ENCODE assay signal across 10 mouse cellular contexts in the genomic region with DNA sequence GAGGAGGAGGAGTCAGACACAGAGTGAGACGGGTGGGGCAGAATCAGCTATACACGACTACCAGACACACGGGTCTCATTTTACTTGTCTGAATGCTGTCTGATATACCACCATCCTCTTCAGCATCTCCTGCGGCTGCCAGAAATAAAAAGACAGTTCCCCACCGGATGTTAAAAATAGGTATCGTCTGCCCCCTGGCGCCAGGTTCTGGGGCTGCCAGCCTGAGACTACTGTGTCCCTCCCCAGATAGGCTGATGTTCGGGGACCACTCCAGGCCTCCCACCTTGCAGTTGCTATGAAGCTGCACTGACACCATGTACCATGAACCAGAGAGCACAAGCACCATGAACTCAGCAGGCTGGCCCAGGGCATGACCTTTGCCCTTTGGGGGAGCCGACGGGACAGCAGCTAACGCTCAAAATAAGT. TPM values are rescaled to one million over a fixed set of nuclear protein-coding genes. Genes with fewer than 3 reads are reported as not detected.
A peak's percentile ranks its signal among the peaks of the same experiment; 100 is the strongest.
DNase-seq lines count a peak whose midpoint lies in the region; TF ChIP-seq lines count a peak whose summit lies in the region.
"Had no signal": no experiment of that assay in that cellular context is flagged by ENCODE, and none has a peak within 500 bp of the region (broad histone marks: within the 10 kb centered on the region; RNA-seq: fewer than 3 reads in every experiment).

No protein-coding gene starts in this region.

- DNase-seq in lung, adult 2 months = peak; percentile 6
- DNase-seq in lung, adult 18-20 months = no peak
- DNase-seq in adrenal gland, postnatal 25 days = peak; percentile 39
- peak; percentile 68 for DNase-seq in embryonic facial prominence, embryonic 10.5 days (ENCODE audit: low spot score)
- DNase-seq in hindbrain, embryonic 10.5 days (ENCODE audit: low spot score) = peak; percentile 50
- peak; percentile 67 for DNase-seq in limb, embryonic 10.5 days (ENCODE audit: low spot score)
- DNase-seq in right cerebral cortex, adult 2 months (ENCODE audit: low spot score in 2 of 2) = peak; percentile 65 to 67
- DNase-seq in Muller cell, postnatal 12 days (ENCODE audit: inconsistent ontology term) = no peak

- no peaks in the 10 kb centered on the region for H3K36me3 ChIP-seq in embryonic facial prominence, embryonic 10.5 days (replicated peaks)
- no peaks in the 10 kb centered on the region for H3K36me3 ChIP-seq in hindbrain, embryonic 10.5 days
- no peaks in the 10 kb centered on the region for H3K36me3 ChIP-seq in limb, embryonic 10.5 days
- H3K36me3 ChIP-seq: embryonic facial prominence, embryonic 12.5 days had no signal

- no peaks in the 10 kb centered on the region for H3K9me3 ChIP-seq in embryonic facial prominence, embryonic 10.5 days
- H3K9me3 ChIP-seq in hindbrain, embryonic 10.5 days = no peaks in the 10 kb centered on the region
- no peaks in the 10 kb centered on the region for H3K9me3 ChIP-seq in limb, embryonic 10.5 days (replicated peaks)
- H3K9me3 ChIP-seq: embryonic facial prominence, embryonic 12.5 days had no signal

- TF ChIP-seq POLR2A in lung, adult 2 months (IDR thresholded peaks at IDR 0.05; ENCODE audit: borderline replicate concordance, extremely low read depth, low read depth, low read length) = no peak

- H3K27ac ChIP-seq in embryonic facial prominence, embryonic 10.5 days (replicated peaks) = no peak overlapping the region
- no peak overlapping the region for H3K27ac ChIP-seq in hindbrain, embryonic 10.5 days
- no peak overlapping the region for H3K27ac ChIP-seq in limb, embryonic 10.5 days
- H3K27ac ChIP-seq: embryonic facial prominence, embryonic 12.5 days had no signal

- WGBS in lung, adult 2 months = 38% methylated on average over 11 of the region's 11 CpGs
- WGBS in embryonic facial prominence, embryonic 10.5 days = 38% methylated on average over 11 of the region's 11 CpGs
- WGBS in hindbrain, embryonic 10.5 days = 45% methylated on average over 11 of the region's 11 CpGs
- WGBS in limb, embryonic 10.5 days = 47% methylated on average over 11 of the region's 11 CpGs

- no peak overlapping the region for H3K4me3 ChIP-seq in lung, adult 2 months (replicated peaks; ENCODE audit: extremely low read depth, low read depth, low read length)
- no peak overlapping the region for H3K4me3 ChIP-seq in embryonic facial prominence, embryonic 10.5 days
- no peak overlapping the region for H3K4me3 ChIP-seq in hindbrain, embryonic 10.5 days
- no peak overlapping the region for H3K4me3 ChIP-seq in limb, embryonic 10.5 days
- H3K4me3 ChIP-seq: embryonic facial prominence, embryonic 12.5 days had no signal

- 0 out of 2 replicates have a peak, but pooled peaks cover 7% of the 10 kb centered on the region for H3K27me3 ChIP-seq in embryonic facial prominence, embryonic 10.5 days (replicated peaks; ENCODE audit: low read depth, poor library complexity, severe bottlenecking)
- peaks cover 9% of the 10 kb centered on the region; the same call in 1 of the 2 replicates for H3K27me3 ChIP-seq in hindbrain, embryonic 10.5 days (ENCODE audit: insufficient read depth, poor library complexity, severe bottlenecking)
- no peaks in the 10 kb centered on the region for H3K27me3 ChIP-seq in limb, embryonic 10.5 days (ENCODE audit: low read depth, poor library complexity, severe bottlenecking)
- H3K27me3 ChIP-seq: embryonic facial prominence, embryonic 12.5 days had no signal

- no peaks in the 10 kb centered on the region for H3K4me1 ChIP-seq in lung, adult 2 months (ENCODE audit: control insufficient read depth, insufficient read depth, low read length)
- peaks cover 37% of the 10 kb centered on the region for H3K4me1 ChIP-seq in embryonic facial prominence, embryonic 10.5 days
- H3K4me1 ChIP-seq in hindbrain, embryonic 10.5 days (replicated peaks) = peaks cover 29% of the 10 kb centered on the region
- H3K4me1 ChIP-seq in limb, embryonic 10.5 days = peaks cover 24% of the 10 kb centered on the region

- TF ChIP-seq CTCF in lung, adult 2 months (IDR thresholded peaks at IDR 0.05; ENCODE audit: insufficient read depth, low read length) = no peak

RNA-seq across cellular contexts. Expression of a gene that starts 24.2 kb away (rescaled TPM):
- polyA plus RNA-seq in lung, adult 2 months (2012; rRNA removed) = 1.2 and 2.0 TPM in 2 replicates
- 1.0 and 1.8 TPM in 2 replicates for total RNA-seq in adrenal gland, postnatal 25 days (2021)
- 0.24 and 0.50 TPM in 2 replicates for polyA plus RNA-seq in embryonic facial prominence, embryonic 10.5 days (2016; fragmentation: Nextera tagmentation; extraction: Ambion mirVana)
- 1.2 and 1.8 TPM in 2 replicates for polyA plus RNA-seq in hindbrain, embryonic 10.5 days (2016; fragmentation: Nextera tagmentation; extraction: Ambion mirVana)
- polyA plus RNA-seq in limb, embryonic 10.5 days (2016; fragmentation: Nextera tagmentation; extraction: Ambion mirVana) = 0.40 and 0.74 TPM in 2 replicates
- total RNA-seq: liver, adult 2 months had no signal
- polyA plus RNA-seq: liver, adult 2 months had no signal

RNA-seq across cellular contexts. Expression of a gene that starts 34.2 kb away (rescaled TPM):
- 0.36 TPM in 1 of 2 replicates, not detected in the other for polyA plus RNA-seq in lung, adult 2 months (2012; rRNA removed)
- total RNA-seq in adrenal gland, postnatal 25 days (2021) = 2.5 and 2.7 TPM in 2 replicates
- 4.4 and 5.0 TPM in 2 replicates for polyA plus RNA-seq in embryonic facial prominence, embryonic 10.5 days (2016; fragmentation: Nextera tagmentation; extraction: Ambion mirVana)
- 3.3 and 4.7 TPM in 2 replicates for polyA plus RNA-seq in hindbrain, embryonic 10.5 days (2016; fragmentation: Nextera tagmentation; extraction: Ambion mirVana)
- 5.2 and 5.9 TPM in 2 replicates for polyA plus RNA-seq in limb, embryonic 10.5 days (2016; fragmentation: Nextera tagmentation; extraction: Ambion mirVana)
- total RNA-seq: liver, adult 2 months had no signal
- polyA plus RNA-seq: liver, adult 2 months had no signal

RNA-seq across cellular contexts. Expression of a gene that starts 36.7 kb away (rescaled TPM):
- polyA plus RNA-seq in lung, adult 2 months (2012; rRNA removed) = not detected in 2 replicates
- total RNA-seq in adrenal gland, postnatal 25 days (2021) = 2.3 and 2.4 TPM in 2 replicates
- 0.14 and 0.38 TPM in 2 replicates for polyA plus RNA-seq in embryonic facial prominence, embryonic 10.5 days (2016; fragmentation: Nextera tagmentation; extraction: Ambion mirVana)
- 0.31 and 1.7 TPM in 2 replicates for polyA plus RNA-seq in hindbrain, embryonic 10.5 days (2016; fragmentation: Nextera tagmentation; extraction: Ambion mirVana)
- polyA plus RNA-seq in limb, embryonic 10.5 days (2016; fragmentation: Nextera tagmentation; extraction: Ambion mirVana) = 0.01 TPM in 1 of 2 replicates, not detected in the other
- total RNA-seq: liver, adult 2 months had no signal
- polyA plus RNA-seq: liver, adult 2 months had no signal

Comparison
In these comparisons a context has a peak if more than half of its experiments do, and no peak if none do; other contexts are left out.
1. DNase-seq: peak in lung, adult 2 months (single experiment), adrenal gland, postnatal 25 days (single experiment), embryonic facial prominence, embryonic 10.5 days (single experiment), hindbrain, embryonic 10.5 days (single experiment), limb, embryonic 10.5 days (single experiment) and right cerebral cortex, adult 2 months (2 of 2); none in lung, adult 18-20 months (0 of 2) and Muller cell, postnatal 12 days (single experiment).